Mouse (Mus musculus): Measurements from ENCODE around the gene Mbtps2.

The Mbtps2 gene

DNA sequence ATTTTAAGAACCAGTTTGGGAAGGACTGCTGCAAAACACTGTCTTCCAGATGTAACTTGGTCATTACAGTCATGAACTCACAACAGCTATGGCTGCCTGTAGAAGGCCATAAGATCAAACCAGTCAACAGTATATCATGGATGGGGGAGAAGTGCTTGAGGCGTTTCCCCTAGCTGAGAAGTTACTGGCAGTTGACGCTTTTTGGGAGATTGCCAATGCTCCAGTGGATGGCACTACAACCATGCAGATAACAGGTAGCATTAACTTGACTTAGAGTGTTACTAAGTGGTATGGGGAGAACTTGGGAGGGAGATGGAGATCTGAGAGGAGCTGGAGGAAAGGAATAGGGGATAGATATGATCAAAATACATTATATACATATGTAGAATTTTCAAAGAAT lies 23.8 kb downstream of the Mbtps2 start:
- ChIA-PET CTCF (no interaction called here), POLR2A (interaction anchor here in 3 of 4 experiments (0.6 to 2.4 kb wide), 6 partner anchors 13 to 38 kb away, joined by 3 to 7 read pairs (median 4); no protein-coding TSS in a partner anchor)

DNA sequence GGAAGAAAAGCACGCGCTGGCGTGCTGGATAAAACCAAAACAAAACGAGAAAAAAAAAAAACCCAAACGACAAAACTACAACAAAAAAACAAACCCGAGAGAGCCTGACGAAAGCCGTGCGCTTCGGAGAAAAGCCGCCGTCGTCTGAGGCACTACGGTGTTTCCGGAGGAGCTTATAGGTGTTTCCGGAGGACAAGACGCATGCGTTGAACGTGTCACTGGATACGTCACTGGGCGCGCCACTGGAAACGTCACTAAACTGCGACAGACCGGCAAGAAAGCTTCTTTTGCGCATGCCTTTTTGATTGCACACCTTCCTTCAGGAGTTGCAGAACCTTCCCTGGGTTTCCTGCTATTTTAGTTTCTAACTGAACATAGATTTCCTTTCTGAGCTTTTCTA lies 29.7 kb downstream of the Mbtps2 start, which contains the start of gene Yy2:
TSS of gene Yy2 (minus strand) at position 146 of the 400 bp plus-strand sequence.
- CTCF ChIA-PET: interaction anchor here in 2 of 4 experiments (0.6 to 0.7 kb wide), 2 partner anchors 30 to 33 kb away, joined by 3 read pairs; partner anchors contain the start of gene Mbtps2 (in 1 of the 2)
- POLR2A ChIA-PET: interaction anchor here in 3 of 4 experiments (0.5 to 2.4 kb wide), 36 partner anchors 8 to 86 kb away, joined by 3 to 18 read pairs (median 4); partner anchors contain the start of gene Mbtps2 (in 2 of the 3)

DNA sequence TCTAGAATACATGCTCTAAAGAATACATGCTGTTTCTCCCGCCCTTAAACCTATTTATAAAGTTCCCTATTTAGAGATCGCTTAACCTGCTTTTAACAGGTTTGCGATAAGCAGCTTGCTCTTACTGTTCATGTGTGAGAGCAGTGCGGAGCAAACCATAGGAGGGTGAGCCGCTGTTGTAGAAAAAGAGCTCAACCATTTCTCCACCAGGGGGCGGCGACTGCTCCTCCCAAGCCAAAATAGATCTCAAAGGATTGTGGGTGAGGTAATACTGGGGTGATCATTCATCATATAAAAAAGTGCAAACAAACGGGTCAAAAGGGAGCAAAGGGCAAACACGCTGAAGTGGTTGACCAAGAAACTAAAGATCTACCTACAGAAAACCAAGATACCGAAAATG lies 34.7 kb downstream of the Mbtps2 start:
- POLR2A ChIA-PET: interaction anchor here in 3 of 4 experiments (0.6 to 1.6 kb wide), 16 partner anchors 9 to 80 kb away, joined by 3 to 7 read pairs (median 4); partner anchors contain the start of gene Mbtps2 (in 2 of the 3)
- CTCF ChIA-PET: interaction anchor here (0.5 to 2.3 kb wide), 16 partner anchors 8 to 1213 kb away, joined by 3 to 12 read pairs (median 4); no protein-coding TSS in a partner anchor

DNA sequence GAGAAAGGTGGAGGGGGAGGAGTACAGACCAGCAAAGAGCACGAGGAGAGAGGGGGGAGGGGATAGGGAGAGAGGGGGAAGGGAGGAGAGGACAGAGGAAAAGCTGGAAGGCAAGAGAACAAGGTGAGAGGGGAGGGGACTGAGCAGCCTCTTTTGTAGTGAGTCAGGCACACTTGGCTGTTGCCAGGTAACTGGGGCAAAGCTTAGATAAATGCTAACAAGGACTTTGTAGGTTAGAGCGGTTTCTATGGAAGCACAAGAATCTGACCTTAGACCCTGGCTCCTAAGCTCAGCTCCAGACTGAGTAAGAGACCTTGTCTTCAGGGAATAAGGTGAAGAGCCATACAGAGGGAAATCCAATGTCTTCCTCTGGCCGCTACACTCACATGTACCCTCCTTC lies 51.4 kb downstream of the Mbtps2 start:
- POLR2A ChIA-PET: interaction anchor here in 3 of 4 experiments (0.6 to 4.4 kb wide), 17 partner anchors 8 to 97 kb away, joined by 3 to 18 read pairs (median 3); partner anchors contain the start of gene Mbtps2 (in 2 of the 3)
- CTCF ChIA-PET: interaction anchor here in 2 of 4 experiments (0.8 to 1.6 kb wide), 2 partner anchors 17 kb away, joined by 4 read pairs; no protein-coding TSS in a partner anchor

DNA sequence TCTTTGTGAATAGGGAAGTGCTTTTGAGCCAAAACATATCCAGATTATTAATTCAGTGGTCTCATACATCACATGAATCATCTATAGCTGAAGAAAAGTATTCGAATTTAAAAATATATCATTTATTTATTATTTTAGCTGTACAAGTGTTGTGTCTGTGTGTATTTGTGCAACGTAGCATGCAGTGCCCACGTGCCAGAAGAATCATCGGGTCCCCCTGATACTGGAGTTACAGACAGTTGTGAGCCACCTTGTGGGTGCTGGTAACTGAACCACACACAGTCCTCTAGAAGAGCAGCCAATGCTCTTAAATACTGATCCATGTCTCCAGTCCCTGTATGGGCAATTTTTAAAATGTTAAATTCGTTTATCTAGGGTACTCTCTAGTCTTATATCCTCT lies 92.1 kb downstream of the Mbtps2 start:
- CTCF ChIA-PET: no interaction called here
- POLR2A ChIA-PET: interaction anchor here in 2 of 4 experiments (0.6 to 1.0 kb wide), 2 partner anchors 24 to 63 kb away, joined by 3 read pairs; partner anchors contain the start of gene Yy2 (in 1 of the 2)

DNA sequence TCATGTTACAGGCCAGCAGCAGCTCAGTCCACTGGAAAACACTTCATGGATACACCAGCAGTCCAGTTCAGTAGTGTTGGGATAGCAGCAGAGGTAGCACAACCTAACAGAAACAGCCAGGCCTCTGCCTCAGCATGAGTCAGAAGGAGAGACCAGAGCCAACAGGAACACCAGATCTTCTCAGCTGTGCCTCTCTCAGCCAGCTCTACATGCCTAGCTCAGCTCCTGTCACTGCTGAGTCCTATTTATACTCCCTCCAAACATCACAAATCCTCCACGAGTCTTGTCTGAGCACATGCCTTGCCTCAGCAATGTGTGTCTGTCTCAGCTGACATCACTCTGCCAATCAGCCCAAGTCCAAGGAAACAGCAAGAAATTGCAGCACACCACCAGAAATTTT lies 94.0 kb downstream of the Mbtps2 start:
- CTCF ChIA-PET: no interaction called here
- POLR2A ChIA-PET: no interaction called here

DNA sequence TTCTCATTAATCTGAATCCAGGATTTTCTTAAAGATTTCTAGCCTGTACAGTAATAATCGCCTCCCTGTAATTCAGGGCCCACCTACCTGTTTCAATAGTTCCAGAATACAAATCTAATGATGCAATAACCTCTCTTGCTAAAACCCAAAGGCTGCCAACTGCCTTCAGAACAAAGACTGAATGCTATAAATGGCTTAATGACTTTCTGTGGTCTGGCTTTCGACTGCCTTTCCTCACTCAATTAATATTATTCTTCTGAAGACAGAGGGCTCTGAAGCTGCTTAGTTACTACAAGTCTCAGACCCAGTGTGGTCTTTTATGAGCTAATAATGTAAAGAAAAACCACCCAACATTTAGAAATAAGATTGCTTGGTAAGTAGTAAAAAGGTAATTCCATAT lies 96.6 kb downstream of the Mbtps2 start:
- CTCF ChIA-PET: no interaction called here
- POLR2A ChIA-PET: interaction anchor here in 1 of 4 experiments (0.9 kb wide), 1 partner anchor 46 kb away, joined by 3 read pairs; no protein-coding TSS in a partner anchor

DNA sequence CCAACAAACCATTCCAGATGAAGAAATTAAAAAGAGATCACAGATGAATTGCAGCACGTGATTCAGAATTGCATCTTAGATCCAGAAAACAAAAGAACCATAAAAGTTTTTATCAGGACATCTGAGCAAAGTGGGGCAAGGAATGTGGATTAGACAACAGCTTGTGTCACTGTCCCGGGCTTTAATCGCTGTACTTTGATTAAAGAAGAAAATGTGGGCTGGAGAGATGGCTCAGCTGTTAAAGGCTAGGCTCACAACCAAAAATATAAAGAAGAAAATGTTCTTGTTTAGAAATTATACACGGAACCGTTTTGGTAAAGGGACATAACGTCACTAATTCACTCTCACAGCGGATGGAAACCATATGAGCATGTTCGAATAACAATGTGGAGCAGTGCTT lies 98.5 kb downstream of the Mbtps2 start:
- POLR2A ChIA-PET: no interaction called here
- CTCF ChIA-PET: no interaction called here

DNA sequence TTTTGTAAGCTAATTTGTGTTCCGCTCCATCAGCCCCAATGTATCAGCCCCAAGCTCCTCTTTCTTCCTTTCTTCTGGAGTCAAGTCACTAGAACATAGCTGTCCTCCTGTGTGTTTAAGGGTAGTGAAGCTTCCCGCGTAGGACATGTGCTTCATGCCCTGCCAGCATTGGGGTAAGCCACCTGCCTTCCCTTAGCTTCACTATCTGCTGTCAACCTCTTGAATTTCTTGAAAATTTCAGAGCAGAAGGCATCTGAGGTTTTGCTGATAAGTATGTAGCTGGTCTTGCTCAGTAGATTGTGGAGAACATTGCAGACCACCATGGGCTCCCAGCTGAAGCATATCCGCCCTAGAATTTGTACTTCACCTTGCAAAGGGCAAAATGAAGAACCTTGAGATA lies 105.4 kb downstream of the Mbtps2 start:
- ChIA-PET POLR2A (interaction anchor here in 1 of 4 experiments (1.5 kb wide), 1 partner anchor 136 kb away, joined by 3 read pairs; no protein-coding TSS in a partner anchor), CTCF (interaction anchor here in 1 of 4 experiments (0.6 kb wide), 1 partner anchor 35 kb away, joined by 4 read pairs; no protein-coding TSS in a partner anchor)

DNA sequence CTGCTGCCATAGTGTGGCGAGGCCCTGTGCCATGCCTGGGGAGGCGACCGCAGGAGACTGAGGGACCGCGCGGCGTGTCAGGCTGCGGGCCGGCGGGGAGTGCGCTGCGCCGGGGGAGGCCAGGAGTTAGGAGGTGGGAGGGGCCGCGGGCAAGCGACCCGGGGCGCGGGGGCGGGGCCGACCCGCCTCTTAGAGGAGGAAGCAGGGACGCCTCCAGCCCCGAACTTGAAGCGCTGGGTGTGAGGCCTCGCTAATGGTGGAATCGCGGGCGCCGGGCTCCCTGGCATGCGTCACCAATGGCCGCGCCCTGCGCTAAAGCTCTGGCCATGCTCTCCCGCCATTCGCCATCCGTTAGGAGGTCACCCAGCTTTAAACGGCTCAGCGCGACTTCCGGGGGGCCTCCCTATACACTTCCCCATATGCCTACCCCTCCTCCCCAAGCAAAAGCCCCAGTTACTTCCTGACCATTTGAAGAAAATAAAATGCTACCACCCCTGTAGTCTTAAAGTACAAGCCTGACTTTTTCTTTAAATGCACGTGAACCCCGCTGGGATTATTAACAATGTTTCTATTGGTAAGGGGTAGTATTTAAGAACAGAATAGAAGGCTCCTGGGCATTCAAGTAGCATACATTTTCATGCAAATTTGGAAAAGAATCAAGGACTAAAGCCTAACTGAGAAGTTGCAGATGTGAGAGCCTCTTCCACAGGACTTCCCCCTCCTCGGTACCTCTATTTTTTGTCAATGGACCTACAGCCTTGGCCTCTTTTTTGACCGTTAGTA lies 106.4 kb downstream of the Mbtps2 start, which contains the start of gene Sms:
TSS of gene Sms (minus strand) at position 344 of the 783 bp plus-strand sequence.
- CTCF ChIA-PET: no interaction called here
- POLR2A ChIA-PET: interaction anchor here in 3 of 4 experiments (0.6 to 1.3 kb wide), 7 partner anchors 16 to 110 kb away, joined by 3 to 7 read pairs (median 3); partner anchors contain the start of genes Mbtps2 (in 2 of the 3) and Yy2 (in 1 of the 3)

DNA sequence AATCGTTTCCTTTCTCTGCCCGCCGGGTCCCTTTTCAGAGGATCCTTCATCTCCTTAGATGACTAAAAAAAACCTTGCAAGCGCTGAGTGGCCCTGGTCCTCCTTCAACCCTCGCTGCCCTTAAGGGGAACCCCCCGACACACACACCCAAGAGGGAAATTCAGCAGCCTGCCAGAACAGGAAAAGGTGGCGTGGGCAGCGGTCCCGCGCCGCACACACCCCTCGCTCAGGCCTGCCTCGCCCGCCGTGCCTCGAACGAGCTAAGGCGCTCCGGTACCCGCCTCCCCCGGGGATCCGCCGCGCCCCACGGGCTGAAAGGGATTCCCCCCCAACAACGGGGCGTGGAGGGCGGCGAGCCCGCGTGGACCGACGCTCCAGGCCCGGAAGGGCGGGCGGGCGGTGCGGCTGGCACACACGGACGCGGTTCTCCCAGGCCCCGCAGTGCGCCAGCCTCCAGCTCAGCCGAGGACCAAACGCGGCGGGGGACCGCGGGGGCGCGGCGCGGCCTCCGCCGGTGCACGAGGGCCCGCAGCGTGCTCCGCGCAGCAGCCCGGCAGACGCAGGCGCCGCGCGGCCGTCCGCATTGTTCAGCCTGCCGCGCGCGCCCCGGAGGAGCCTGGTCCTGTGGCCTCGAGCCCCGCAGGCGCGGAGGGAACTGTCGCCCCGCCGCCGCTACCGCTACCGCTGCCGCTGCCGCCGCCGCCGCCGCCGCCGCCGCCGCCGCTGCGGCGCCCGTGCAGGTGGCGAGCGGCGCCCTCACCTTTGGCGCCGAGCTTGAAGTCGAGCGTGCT lies 107.2 kb downstream of the Mbtps2 start:
- POLR2A ChIA-PET: interaction anchor here in 3 of 4 experiments (0.6 to 1.8 kb wide), 8 partner anchors 10 to 110 kb away, joined by 3 to 7 read pairs (median 3); partner anchors contain the start of gene Mbtps2 (in 2 of the 3)
- CTCF ChIA-PET: no interaction called here

DNA sequence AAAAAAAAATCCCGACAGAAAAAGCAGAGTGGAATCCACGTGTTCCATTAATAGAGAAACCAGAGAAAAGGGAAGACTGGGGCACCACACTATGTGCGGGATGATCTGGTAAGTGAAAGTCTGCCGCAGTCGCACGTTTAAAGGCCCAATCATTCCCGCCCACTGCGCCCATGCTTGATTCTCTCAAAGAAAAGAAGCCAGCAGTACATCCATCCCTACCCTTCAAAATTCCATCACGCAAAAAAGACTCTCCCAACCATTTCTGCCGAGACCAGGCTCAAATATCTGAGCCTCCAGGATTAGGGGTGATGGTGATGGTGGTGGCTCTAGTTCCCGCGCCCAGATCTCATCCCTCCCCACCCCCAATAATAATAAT lies 107.8 kb downstream of the Mbtps2 start:
- CTCF ChIA-PET: no interaction called here
- POLR2A ChIA-PET: interaction anchor here in 2 of 4 experiments (0.6 to 1.8 kb wide), 8 partner anchors 9 to 108 kb away, joined by 3 to 5 read pairs (median 3); partner anchors contain the start of gene Mbtps2 (in 1 of the 2)

DNA sequence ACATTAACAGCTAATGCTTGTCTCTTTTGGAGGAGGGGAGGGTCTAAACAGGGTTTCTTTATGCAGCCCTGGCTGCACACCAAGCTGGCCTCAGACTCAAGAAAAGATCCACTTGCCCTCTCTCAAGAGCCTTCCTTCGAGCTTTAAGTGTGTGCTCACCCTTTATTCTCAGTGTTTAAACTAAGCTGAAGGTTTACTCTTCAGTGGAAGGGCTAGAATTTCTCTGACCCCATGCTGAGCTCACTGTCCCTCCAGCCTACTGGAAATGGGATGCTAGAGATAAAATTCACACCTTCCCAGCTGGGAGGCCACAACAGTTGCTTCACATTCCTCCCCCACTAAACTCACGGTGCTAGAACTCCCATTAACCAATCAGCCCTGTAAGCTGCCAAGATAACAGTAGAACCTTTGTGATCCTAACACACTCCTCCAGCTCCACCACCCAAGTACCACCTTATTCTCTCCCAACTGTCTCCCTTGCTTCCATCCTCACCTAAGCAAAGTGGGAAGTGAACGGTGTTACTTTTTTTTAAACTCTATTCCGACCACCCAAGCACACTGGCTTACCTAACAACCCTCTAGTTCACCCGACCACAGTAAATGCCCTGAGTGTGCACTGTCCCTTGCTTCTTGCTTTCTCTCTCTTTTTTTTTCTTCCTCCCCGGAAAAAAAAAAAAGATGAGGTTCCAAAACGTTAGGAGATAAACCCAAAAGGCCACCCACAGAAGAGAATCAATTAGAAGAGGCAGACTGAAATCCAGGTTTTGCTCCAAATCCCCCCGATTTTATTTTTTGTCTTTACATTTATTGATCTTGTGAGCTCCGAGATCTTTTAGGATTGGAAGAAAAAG lies 108.4 kb downstream of the Mbtps2 start:
- ChIA-PET CTCF (interaction anchor here in 1 of 4 experiments (0.6 kb wide), 1 partner anchor 27 kb away, joined by 4 read pairs; no protein-coding TSS in a partner anchor), POLR2A (interaction anchor here (0.5 to 1.8 kb wide), 12 partner anchors 10 to 685 kb away, joined by 3 to 6 read pairs (median 4); partner anchors contain the start of gene Mbtps2 (in 1 of the 4))

DNA sequence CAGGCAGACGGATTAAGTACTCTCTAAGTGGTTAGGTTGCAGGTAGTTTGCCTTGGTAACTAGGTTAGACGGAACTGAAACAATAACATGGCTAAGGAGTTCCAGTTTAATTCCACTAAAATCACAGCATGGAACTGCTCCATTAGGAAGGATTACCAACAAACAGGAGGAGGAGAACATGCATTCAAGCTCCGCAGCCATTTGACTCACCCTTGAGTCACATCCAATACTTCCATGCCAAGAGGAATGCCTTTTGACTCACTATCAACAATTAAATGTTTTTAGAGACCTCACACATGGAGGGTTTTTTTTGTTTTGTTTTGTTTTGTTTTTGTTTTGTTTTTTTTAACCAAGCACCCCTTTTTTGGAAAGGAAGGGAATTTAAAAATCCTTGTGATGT lies 109.7 kb downstream of the Mbtps2 start:
- ChIA-PET POLR2A (interaction anchor here in 1 of 4 experiments (1.7 kb wide), 1 partner anchor 63 kb away, joined by 6 read pairs; no protein-coding TSS in a partner anchor), CTCF (no interaction called here)

DNA sequence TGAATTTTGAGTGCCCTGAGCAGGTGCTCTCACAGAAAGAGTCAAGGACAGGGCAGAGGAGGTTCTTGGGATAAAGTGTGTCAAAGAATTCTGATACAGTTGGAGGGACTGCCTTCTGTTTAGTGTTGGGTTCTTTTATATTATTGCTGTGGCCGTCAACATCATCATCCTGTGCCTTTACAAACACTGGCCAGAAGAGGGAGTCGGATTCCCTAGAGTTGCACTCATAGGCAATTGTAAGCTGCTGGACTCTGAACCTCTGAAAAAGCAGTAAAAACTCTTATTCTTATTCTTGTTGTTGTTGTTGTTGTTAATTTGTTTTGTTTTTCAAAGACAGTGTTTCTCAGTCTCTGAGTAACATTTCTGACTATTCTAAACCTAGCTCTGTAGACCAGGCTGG lies 111.8 kb downstream of the Mbtps2 start:
- POLR2A ChIA-PET: interaction anchor here in 2 of 4 experiments (0.6 to 1.6 kb wide), 5 partner anchors 55 to 82 kb away, joined by 3 to 4 read pairs (median 3); partner anchors contain the start of gene Yy2 (in 1 of the 2)
- CTCF ChIA-PET: interaction anchor here in 3 of 4 experiments (0.6 to 1.5 kb wide), 4 partner anchors 77 to 1767 kb away, joined by 3 to 6 read pairs (median 4); no protein-coding TSS in a partner anchor

Data from embryonic stem cell, embryonic (primary cell).